Mouse (Mus musculus): ENCODE results near the gene Ptprk.
A peak's percentile ranks its signal among the peaks of the same experiment; 100 is the strongest.

Gene Ptprk

DNA sequence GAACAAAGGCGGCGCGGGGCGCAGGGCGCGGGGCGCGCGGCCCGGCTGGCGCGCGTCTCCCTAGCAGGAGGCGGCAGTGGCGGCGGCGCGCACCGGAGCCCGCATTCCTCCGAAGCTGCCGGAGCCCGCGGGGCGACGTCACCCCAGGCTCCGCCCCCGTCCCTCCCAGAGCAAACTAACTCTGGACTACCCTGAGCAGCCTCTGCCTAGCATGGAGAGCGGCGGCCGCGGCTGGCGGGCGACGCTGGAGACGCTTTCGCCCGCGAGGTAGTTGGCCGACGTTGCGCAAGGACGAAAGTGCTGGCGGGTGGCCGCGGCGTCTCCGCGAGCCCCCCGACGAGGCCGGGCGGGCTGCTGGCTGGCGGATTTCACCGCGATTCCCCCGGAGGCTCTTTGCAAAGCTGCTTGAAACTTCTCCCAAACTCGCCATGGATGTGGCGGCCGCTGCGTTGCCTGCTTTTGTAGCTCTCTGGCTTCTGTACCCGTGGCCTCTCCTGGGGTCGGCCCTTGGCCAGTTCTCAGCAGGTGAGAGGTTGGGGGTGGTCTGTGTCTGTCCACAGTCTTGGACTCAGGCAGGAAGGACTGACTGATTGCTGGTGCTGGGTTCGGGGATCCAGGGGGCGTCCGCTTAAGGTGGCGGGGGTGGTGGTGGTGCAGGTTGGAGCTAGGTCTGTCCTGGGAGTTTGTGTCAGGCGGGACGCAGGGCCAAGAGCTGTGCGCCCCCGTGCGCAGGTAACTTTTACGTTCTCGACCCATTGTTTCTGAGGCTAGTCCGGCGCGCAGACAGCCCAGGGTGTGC, at the start of gene Ptprk:
Ptprk (plus strand) TSS at position 168 of the 799 bp plus-strand sequence.
- DNase-seq (ENCODE audit: low spot score) = peak; percentile 95

DNA sequence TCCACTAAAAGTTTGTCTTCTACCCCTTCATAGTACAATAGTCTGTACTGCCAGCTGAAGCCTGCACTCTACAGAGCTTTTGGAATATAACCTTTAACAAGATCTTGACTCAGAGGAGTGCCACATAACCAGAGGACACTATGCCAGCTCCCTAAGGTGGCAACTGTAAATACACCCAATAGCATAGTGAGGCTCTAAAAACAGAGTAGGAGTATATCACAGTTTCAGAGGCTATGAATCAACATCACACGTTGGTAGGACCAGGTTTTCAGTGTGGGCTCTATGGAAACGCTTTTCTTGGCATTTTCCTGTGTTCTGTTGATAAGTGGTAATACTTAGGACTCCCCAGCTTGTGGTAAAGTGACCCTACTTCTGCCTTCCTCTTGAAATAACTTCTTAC, 46.8 kb upstream of the Ptprk start:
- no peak for DNase-seq (ENCODE audit: low spot score)

DNA sequence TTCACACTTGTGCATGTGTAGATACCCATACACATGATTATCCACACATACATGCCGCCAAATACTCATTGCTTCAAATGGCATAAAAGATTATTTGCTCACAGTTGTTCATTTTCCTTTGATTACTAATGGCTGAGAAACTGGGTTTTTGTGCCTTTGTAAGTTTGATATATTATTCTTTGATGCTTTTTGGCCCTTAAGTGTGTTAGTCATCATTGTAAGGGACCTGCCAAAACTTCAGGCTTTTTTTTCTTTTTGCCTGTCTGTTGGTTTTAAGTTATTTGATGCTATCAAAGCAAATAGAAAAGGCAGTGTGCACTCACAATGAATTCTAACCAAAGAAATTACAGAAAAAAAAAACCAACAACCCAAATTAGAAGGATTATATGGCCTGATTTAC, 38.2 kb upstream of the Ptprk start:
- DNase-seq (ENCODE audit: low spot score) = no peak

DNA sequence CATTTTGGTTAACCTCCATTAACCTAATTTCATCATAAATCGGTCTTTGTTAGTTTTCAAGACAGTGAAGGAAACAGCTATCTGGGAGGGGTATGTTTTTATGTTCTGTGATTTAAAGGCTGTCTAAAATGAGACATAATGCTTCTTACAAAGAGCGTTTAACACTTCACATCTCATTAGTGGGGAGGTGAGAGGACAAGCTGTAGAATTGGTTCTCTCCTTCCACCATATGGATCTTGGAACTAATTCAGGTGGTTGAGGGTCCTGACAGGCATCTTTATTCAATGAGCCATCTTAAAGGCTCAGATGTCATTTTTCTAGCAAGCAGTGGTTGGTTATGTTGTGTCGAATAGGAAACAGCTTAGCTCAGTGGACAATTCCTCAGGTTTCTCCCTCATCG, 19.9 kb upstream of the Ptprk start:
- no peak for DNase-seq (ENCODE audit: low spot score)

DNA sequence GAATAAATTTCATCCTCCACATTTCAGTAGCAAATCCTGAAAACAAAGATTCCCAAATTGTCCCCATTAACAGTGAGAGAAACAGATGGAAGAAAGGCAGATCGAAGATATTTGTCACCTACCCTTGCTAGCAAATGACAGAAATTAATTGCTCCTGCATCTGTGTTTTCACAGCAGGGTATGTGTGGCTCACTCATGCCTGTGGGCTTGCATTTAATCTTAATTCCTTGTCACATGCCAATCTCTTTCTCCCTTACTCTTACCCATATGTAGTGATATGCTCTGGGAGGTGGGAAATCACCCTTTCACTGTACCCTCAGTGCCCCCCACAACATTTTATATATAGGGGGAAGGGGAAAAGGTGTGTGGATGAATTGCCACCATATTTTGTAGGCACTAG, 15.4 kb upstream of the Ptprk start:
- no peak for DNase-seq (ENCODE audit: low spot score)

DNA sequence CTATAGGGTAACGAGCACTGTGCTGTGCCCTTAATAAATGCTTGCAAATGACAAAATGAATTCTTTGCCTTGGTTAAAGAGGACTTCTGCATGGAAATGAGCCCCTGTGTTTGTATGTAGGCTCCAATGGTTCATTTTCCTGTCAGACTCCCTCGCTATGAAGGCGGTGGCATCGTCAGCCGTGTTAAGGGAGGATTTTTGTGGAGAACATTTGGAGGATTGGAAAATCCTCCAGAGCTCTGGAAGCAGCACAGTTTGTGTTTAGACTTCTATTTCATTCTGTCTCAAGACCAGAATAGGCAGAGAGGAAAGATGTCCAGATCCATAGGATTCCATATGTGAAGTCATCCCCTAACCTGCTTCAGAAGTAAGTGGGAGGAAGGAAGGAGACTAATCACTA, 6.6 kb upstream of the Ptprk start:
- DNase-seq (ENCODE audit: low spot score) = no peak

DNA sequence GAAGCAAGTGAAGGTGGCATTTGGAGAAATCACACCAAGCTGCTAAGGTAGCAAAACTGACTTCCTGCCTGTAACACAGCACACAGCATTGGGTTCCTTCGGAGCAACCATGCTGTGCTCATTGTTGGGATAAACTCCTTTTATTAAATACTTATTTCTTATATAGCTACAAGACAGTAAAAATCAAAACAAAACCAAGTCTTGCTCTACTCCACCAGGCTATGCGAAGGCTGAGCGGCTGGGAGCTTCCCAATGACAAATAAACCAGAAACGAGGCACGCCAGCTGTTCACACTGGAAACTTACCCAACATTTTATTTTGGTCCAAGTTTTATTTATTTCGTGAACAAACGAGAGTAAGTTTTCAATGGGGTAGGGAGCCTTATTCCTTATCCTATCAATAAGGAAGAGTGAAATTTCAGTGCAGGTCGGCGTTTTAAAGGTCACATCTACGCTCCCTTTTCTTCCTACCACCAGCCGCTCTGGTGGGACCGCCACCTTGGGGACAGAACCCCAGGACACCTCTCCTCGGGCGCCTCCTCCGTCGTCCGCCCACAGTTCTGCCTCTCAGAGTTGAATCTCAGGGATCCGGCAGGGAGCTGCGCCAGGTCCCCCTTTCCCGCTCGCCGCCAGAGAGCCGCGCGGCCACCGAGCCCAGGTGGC, 498 bp upstream of the Ptprk start:
- DNase-seq (ENCODE audit: low spot score) = peak; percentile 71

DNA sequence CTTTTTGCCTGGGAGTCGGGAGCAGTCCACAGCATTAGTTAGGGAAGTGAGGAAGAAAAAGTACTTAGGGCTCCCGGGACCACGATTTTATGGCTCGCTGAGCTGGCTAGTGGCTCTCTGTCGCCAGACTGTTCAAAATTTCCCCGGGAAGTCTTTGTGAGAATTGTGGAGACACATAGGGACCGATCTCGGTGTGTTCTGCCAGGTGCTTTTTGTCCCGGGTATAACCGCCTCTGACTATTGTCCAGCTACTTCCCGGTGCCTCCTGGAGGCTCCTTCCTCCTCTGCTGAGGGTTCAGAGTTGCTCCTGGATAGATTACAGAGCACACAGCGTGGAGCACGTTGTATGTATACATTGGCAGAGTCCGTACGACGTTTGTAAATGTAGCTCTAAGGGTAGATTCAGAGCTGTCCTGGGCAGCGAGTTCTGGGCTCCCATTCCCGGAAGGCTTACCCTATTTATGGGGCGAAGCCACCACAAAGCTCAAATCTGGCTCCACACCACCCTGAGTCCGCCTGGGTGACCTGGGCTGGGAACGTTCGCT, 943 bp downstream of the Ptprk start:
- DNase-seq (ENCODE audit: low spot score) = peak; percentile 70

DNA sequence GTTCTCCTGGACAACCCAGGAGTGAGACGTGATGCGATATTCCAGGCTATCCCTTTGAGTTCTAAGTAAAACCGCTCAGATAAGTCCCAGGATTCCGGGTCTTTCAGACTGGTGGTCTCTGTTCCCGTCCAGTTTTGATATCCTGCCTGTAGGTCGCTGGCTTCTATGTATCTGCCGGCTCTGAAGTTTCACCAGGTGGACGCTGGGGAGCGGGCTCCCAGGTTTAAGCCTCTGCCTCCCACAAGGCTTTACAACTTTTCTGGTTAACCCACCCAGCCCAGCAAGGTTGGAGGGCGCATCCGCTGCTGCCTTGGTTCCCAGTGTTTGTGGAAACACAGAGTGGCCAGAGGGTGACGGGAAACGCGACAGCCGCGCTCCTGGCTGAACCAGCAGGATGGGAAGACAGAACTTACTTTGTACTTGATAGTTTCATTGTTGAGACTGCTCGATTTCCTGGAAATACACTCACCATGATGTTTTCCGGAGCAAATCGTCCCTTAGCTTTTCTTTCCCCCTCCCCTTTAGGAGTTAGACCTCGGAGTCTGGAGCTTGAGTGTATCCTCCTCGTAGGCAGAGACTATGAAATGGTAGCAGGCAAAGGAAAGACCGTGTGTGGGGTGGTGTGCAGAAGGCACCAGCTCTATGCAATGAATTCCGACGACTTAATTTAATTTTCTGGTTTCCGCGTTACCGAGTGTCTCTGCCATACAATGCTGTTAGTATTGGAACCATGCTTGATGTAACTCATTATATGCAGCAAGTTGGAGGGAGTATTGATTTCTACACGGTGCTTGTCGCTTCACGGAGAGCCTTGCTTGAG, 1.6 kb downstream of the Ptprk start:
- peak; percentile 74 for DNase-seq (ENCODE audit: low spot score)

DNA sequence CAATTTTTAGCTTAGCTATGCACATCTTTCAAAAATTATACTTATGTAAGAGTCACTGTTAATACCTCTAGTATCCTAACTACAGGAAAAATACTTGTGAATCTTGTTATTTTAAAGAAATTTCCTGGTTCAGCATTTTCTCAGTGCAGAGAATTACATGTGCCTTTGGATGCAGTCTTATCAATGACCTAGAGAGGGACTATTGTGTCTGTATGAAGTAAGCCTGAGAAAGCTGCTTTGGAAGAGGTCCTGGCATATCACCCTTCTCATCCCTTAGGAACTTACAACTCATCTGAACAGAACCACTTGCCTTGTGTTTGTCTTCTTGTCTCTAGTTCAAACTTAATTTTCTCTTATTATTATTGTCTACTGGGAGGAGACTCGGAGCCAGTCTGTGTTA, 3.6 kb downstream of the Ptprk start:
- peak; percentile 29 for DNase-seq (ENCODE audit: low spot score)

DNA sequence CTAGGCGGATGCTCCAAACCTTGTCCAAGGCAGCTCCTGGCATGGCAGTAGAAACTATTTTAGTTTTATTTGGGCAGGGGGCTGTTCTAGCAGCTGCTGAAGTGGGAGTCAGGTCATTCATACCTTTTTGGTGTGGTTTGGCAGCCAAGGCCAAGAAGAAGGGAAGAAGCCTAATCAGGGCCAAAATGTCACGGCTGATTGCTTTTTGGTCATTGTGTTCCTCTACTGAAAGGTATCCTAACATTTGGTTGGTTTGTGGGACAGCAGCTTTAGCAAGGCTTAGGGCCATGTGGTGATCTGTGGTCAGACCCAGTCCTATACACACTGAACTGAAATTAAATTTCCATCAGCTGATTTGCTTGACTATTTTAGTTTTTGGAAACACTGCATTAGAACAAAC, 6.6 kb downstream of the Ptprk start:
- DNase-seq (ENCODE audit: low spot score) = no peak

DNA sequence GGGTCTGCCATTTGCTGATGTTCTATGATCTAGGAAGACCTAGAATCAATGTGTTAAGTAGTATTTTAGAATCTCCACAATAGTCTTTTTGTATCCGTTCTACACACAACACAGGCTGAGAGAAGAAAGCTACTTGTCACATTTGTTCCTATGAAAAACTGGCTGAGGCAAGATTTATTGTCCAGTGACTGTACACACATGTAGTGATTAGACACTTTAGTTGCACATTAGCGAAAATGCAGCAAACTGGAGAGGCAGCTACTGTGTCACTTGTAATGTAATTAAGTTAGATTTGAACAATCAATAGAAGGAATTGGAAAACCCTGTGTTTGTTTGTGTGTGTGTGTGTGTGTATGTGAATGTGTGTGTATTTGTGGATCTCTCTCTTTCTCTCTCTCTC, 8.6 kb downstream of the Ptprk start:
- no peak for DNase-seq (ENCODE audit: low spot score)

DNA sequence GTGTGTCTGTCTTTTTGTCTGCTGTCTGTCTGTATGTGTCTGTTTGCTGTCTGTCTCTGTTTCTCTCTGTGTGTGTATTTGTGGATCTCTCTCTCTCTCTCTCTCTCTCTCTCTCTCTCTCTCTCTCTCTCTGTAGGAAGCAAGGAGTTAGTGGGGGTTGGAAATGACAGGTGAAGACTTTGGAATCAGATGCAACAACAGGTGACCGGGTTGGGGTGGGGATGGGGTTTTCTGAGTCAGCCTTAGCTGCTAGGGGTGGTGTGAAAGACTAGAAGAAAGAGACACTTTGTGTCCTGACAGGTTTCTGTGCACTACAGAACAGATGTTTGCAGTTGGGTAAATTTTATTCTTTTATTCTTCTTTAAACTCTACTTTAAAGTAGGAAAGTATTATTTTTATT, 9.0 kb downstream of the Ptprk start:
- DNase-seq (ENCODE audit: low spot score) = no peak

DNA sequence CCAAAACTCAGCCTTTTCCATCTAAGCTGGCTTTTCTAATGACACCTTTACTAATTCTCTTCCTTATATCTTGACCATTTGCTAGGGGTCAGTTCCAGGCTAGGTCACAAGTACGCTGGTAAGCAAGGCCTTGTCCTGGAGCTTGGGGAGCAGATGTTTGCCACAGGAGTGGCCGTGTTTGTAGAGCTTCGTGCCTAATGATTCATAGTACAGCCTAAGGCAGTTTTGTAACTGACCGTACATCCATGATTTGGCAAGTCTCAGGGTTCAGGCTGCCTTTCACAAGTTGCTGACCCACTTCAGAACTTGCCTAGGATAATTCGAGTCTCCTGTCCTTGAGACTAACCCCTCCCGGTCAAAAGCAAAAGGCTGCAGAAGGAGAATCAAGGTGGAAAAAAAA, 12.7 kb downstream of the Ptprk start:
- DNase-seq (ENCODE audit: low spot score) = no peak

DNA sequence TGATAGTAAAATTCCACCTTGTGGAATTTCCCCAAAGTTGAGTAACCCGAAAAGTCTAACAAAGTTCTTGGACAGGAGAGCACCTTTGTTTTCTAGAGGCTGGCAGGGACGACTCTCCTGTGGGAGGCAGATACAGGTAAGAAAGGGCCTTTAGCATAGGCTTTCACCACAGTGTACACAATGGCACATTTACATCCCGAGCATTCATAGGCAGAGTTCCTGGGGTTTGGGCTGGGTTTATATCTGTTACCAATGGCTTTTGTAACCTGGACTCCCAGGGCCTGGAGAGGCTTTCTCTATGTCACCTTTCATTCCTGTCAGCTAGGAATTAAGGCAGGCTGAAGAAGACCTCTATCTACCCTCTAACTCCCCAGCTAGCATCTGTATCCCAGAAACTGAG, 13.1 kb downstream of the Ptprk start:
- DNase-seq (ENCODE audit: low spot score) = no peak

DNA sequence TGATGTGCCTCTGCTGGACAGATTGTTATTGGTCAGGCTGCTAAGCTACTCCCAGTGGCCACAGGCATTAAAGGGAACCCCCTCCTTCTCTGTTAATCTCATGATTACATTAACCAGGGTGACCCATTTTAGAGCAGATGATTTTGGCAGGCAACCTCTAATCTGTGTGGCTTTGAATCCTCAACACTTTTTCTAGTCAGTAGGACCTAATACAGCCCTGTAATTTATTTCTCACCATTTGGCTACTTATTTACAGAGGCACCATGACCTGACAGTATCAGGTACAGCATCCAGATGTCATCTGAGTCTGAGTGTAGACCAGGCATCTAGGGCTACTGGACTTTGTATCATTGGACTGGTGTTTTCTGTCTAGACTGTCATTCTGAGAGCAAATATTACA, 21.4 kb downstream of the Ptprk start:
- DNase-seq (ENCODE audit: low spot score) = no peak

DNA sequence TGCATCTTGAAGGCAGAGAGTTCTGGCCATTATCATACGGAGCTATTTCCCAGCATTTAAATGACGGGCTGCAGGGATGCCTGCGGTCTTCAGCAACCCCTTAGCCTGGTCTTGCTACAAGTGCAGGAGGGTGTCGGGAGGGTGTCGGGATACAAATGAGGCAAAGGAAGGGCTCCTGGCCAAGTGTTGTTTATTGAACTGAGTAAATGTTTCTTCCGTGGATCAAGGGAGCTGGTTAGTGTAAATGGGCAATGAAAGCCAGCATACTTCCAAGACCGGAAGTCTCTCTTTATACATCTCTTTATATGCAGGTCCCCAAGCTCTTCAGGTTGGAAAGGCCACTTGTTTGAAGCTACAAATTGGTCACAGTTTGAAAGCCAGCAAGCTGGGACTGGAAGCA, 23.0 kb downstream of the Ptprk start:
- DNase-seq (ENCODE audit: low spot score) = no peak

DNA sequence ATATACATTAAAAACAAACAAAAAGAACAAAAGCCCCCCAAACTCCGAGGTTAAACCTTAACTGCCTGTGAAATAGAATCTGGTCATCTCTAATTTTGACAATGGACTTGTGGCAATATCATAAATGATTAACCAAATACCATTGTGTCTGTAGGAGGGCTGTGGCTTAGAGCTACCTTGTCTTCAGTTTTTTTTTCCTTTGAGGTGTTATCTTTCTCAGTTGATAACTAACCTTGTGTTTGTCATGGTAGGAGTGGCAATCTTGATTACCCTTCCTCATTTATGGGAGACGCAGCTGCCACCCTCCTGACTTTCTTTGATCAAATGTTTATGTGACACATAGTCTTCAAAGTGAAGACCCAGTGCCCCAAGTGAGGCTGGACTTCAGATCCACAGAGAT, 24.3 kb downstream of the Ptprk start:
- no peak for DNase-seq (ENCODE audit: low spot score)

DNA sequence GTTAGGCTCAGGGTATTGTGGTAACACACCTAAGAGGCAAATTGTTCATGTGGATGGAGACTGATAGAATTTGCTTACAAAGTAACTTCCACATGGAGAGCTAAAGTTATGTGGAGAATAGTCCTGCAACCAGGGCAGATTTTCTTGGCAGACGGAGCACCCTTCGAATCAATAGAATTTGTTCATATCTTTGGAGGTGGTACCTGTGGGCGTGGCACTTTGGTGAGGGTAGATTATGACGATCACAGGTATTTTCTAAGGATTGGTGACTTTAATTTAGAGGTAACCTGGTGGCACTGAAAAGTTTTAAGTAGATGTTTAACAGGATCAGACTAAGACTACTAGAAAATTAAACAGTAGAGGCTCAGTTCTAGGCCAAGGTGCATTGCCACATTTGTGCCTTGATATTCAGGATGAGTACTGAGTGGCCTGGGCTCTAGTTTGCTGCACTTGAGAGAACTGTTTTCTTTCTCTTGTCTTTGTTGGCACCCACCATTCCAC, 28.8 kb downstream of the Ptprk start:
- DNase-seq (ENCODE audit: low spot score) = no peak

DNA sequence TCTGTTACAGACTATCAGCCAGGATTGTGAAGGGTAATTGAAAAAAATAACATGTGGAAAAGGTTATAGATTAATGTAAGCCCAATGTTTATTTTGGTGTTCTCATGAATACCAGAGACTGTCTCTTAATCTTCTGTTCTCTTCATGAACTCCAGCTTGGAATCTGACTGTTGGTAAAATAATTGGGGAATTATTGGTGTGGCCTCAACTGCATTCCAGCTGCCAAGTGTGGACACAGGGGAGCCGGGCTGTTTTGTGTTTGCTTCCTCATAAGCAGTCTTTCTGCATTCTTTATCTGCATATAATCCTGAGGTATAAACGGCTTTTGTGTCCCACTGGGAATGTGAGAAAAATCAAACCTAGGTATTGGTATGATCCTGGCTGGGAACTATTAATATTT, 29.3 kb downstream of the Ptprk start:
- DNase-seq (ENCODE audit: low spot score) = no peak

DNA sequence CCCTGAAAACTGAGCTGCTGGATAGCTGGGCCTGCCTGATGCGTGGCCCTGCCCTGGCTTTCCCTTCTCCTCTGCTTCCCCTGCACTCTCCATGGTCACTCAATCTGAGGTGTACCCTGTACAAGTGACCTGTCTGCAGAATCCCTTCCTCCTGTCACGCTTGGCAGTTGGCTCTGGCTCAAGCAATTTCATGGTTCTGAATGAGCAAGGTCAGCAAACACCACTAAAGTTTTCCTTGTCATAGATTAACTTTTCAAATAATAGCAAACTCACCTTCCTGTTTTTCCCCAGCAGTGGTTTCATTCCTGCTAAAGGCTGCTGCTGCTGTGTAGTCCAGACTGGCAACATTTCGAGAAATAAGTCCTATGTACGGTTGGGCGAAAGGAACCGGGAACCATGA, 30.6 kb downstream of the Ptprk start:
- no peak for DNase-seq (ENCODE audit: low spot score)

DNA sequence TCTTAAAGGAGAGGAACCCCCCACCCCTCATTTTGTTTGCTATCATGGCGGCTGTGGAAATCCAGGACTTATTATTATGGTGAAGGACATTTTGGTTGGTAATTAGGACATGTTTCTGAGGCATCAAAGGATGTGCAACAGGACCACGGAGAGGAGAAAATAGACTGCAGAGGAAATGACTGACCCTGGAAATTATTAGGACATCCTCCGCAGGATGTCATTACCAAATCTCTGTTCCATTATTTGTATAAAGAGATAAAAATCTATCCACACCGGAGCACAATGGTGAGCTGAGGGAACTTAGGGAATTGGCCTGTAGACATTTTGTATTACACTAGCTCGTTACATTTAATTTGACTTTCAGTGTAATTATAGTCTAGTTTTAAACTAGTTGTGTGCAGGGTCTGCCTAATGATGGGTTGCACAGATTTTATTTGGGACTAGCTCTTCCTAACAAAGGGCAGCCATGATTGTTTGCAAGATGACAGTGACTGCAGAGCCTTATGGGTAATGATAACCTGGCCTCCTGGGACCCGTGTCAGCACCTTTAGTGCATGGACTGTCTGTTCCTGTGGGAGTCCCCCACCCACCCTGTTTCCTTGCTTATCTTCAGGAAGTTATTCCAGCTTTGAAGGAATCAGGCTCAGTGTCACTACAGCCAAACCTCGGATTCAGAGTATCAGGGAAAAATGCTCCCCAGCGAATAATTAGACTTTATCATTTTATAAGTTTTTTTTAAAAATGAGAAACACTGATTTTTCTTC, 38.4 kb downstream of the Ptprk start:
- no peak for DNase-seq (ENCODE audit: low spot score)

Measured in embryo, embryonic 10.5 days (tissue).